ENCODE assay signal across 7 mouse cellular contexts in the genomic region with DNA sequence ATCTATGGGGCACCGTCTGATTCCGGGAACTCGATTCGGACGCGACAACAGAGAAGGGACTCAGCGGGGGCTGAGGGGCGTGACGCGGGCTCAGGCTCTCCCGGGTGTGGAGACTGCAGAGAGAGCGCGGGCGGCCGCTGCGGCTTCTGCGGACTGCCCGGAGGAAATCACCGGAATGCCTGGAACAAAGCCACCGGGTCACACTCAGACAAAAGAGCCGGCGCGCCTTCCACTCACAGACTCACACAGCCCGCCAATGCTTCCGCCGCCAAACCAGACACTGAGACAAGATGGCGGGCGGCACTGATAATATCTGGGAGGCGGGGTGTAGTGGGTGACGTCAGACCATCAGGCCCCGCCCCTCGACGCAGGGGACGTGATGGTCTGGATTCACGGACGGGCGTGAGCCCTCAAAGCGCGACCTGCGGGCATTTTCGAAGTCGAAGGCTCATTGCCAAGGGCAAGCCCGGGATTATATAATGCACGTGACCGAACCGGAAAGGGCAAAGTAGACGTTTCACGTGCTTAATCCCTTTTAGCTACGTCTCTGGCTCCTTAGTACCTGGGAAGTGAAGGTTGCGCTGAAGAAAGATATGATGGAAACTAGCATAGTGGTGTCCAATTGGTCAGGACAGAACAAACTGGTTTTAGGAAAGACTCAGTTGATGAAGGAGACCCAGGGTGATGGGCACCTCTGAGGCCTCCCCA. TPM values are rescaled to one million over a fixed set of nuclear protein-coding genes. Genes with fewer than 3 reads are reported as not detected.
DNase-seq lines count a peak whose midpoint lies in the region; ATAC-seq lines count a peak whose summit lies in the region.

Wsb1 (minus strand) TSS at position 281 of the 708 bp plus-strand sequence.

- peak within 1 kb of the TSS; percentile 74 for H3K4me2 ChIP-seq in embryonic facial prominence, embryonic 11.5 days (ENCODE audit: low read depth, low read length)
- peak within 1 kb of the TSS; percentile 67 for H3K4me2 ChIP-seq in limb, embryonic 11.5 days (ENCODE audit: low read depth, severe bottlenecking)
- H3K4me2 ChIP-seq in midbrain, embryonic 14.5 days (ENCODE audit: low read length) = peak within 1 kb of the TSS; percentile 79

- WGBS in embryonic facial prominence, embryonic 11.5 days = 2% methylated on average over 50 of the region's 50 CpGs
- WGBS in limb, embryonic 11.5 days = 2% methylated on average over 50 of the region's 50 CpGs
- 2% methylated on average over 50 of the region's 50 CpGs for WGBS in midbrain, embryonic 14.5 days

- H3K9ac ChIP-seq in embryonic facial prominence, embryonic 11.5 days (replicated peaks; ENCODE audit: low read length) = peak within 1 kb of the TSS; percentile 98
- peak within 1 kb of the TSS; percentile 98 for H3K9ac ChIP-seq in limb, embryonic 11.5 days (ENCODE audit: low read length)
- peak within 1 kb of the TSS; percentile 96 for H3K9ac ChIP-seq in midbrain, embryonic 14.5 days (replicated peaks; ENCODE audit: low read length)

- peak; percentile 96 for DNase-seq in adrenal gland, postnatal 14 days
- DNase-seq in embryonic facial prominence, embryonic 11.5 days (ENCODE audit: low spot score) = peak; percentile 94
- peak; percentile 100 for DNase-seq in heart, adult 11 months
- peak; percentile 96 for DNase-seq in kidney, adult 18-20 months
- peak; percentile 98 for DNase-seq in limb, embryonic 11.5 days (ENCODE audit: low spot score)
- DNase-seq in midbrain, embryonic 14.5 days = peak; percentile 96
- peak; percentile 86 to 95 for DNase-seq in spleen, adult 18-20 months

- peak within 1 kb of the TSS; percentile 90 for H3K27ac ChIP-seq in embryonic facial prominence, embryonic 11.5 days (replicated peaks; ENCODE audit: low read depth, low read length)
- peak within 1 kb of the TSS; percentile 90 for H3K27ac ChIP-seq in limb, embryonic 11.5 days (replicated peaks; ENCODE audit: low read depth, low read length)
- H3K27ac ChIP-seq in midbrain, embryonic 14.5 days (replicated peaks; ENCODE audit: low read depth, low read length) = peak within 1 kb of the TSS; percentile 99

- peaks cover 7% of the 10 kb centered on the region; the same call in 1 of the 2 replicates for H3K36me3 ChIP-seq in embryonic facial prominence, embryonic 11.5 days (replicated peaks; ENCODE audit: control insufficient read depth, insufficient read depth, low read depth, low read length)
- peaks cover 2% of the 10 kb centered on the region for H3K36me3 ChIP-seq in limb, embryonic 11.5 days (ENCODE audit: control insufficient read depth, insufficient read depth, low read length)
- H3K36me3 ChIP-seq in midbrain, embryonic 14.5 days (ENCODE audit: control insufficient read depth, insufficient read depth, low read length) = peaks cover 14% of the 10 kb centered on the region

- peak within 1 kb of the TSS; percentile 87 for H3K4me3 ChIP-seq in embryonic facial prominence, embryonic 11.5 days (ENCODE audit: low read depth, low read length)
- H3K4me3 ChIP-seq in limb, embryonic 11.5 days (ENCODE audit: low read depth, low read length) = peak within 1 kb of the TSS; percentile 95
- H3K4me3 ChIP-seq in midbrain, embryonic 14.5 days (replicated peaks; ENCODE audit: low read depth, low read length) = peak within 1 kb of the TSS; percentile 97

- H3K27me3 ChIP-seq in embryonic facial prominence, embryonic 11.5 days (ENCODE audit: control insufficient read depth, insufficient read depth, low read length) = no peaks in the 10 kb centered on the region
- no peaks in the 10 kb centered on the region for H3K27me3 ChIP-seq in limb, embryonic 11.5 days (ENCODE audit: control insufficient read depth, insufficient read depth, low read length)
- H3K27me3 ChIP-seq in midbrain, embryonic 14.5 days (ENCODE audit: control insufficient read depth, insufficient read depth, low read length) = no peaks in the 10 kb centered on the region

- no peaks in the 10 kb centered on the region for H3K4me1 ChIP-seq in embryonic facial prominence, embryonic 11.5 days (ENCODE audit: control insufficient read depth, insufficient read depth, low read length)
- peaks cover 3% of the 10 kb centered on the region; the same call in 1 of the 2 replicates for H3K4me1 ChIP-seq in limb, embryonic 11.5 days (ENCODE audit: control insufficient read depth, insufficient read depth, low read length)
- peaks cover 25% of the 10 kb centered on the region for H3K4me1 ChIP-seq in midbrain, embryonic 14.5 days (ENCODE audit: control insufficient read depth, insufficient read depth, low read length)

- H3K9me3 ChIP-seq in embryonic facial prominence, embryonic 11.5 days (replicated peaks; ENCODE audit: control insufficient read depth, low read length) = no peaks in the 10 kb centered on the region
- H3K9me3 ChIP-seq in limb, embryonic 11.5 days (ENCODE audit: control insufficient read depth, low read length) = no peaks in the 10 kb centered on the region
- no peaks in the 10 kb centered on the region for H3K9me3 ChIP-seq in midbrain, embryonic 14.5 days (ENCODE audit: control insufficient read depth, low read length)

- peak; percentile 77 for ATAC-seq in embryonic facial prominence, embryonic 11.5 days (replicated peaks; ENCODE audit: insufficient number of reproducible peaks, low FRiP score, low TSS enrichment, low read depth)
- ATAC-seq in limb, embryonic 11.5 days (ENCODE audit: insufficient number of reproducible peaks, low FRiP score, low TSS enrichment, low read depth) = peak; percentile 95
- ATAC-seq in midbrain, embryonic 14.5 days (ENCODE audit: low FRiP score, low TSS enrichment) = peak; percentile 95

RNA-seq across cellular contexts. Expression of gene Wsb1, which starts in this region (rescaled TPM):
- total RNA-seq in adrenal gland, postnatal 14 days (2021) = 51.7 and 56.0 TPM in 2 replicates
- 433 and 480 TPM in 2 replicates for polyA plus RNA-seq in embryonic facial prominence, embryonic 11.5 days (2014; fragmentation: Nextera tagmentation; extraction: Ambion mirVana)
- 376 and 418 TPM in 2 replicates for polyA plus RNA-seq in limb, embryonic 11.5 days (2014; fragmentation: Nextera tagmentation; extraction: Ambion mirVana)
- polyA plus RNA-seq in midbrain, embryonic 14.5 days (2014; fragmentation: Nextera tagmentation; extraction: Ambion mirVana) = 610 and 743 TPM in 2 replicates

Comparison
In these comparisons a context has a peak if more than half of its experiments do, and no peak if none do; other contexts are left out.
1. Peak in every context shown above with its lines: DNase-seq, ATAC-seq, H3K4me3 ChIP-seq and H3K27ac ChIP-seq.